ENCODE assay signal across 14 mouse cellular contexts in genomic region chr11:28993270-28993847, GRCm38 (mm10).
DNase-seq lines count a peak whose midpoint lies in the region; ATAC-seq lines count a peak whose summit lies in the region.
"Had no signal": no experiment of that assay in that cellular context is flagged by ENCODE, and none has a peak within 500 bp of the region (broad histone marks: within the 10 kb centered on the region; RNA-seq: fewer than 3 reads in every experiment).

No protein-coding gene starts in this region.

- no peaks in the 10 kb centered on the region for H3K36me3 ChIP-seq in forebrain, embryonic 15.5 days
- H3K36me3 ChIP-seq in forebrain, embryonic 13.5 days (ENCODE audit: poor library complexity, severe bottlenecking), result no peaks in the 10 kb centered on the region
- H3K36me3 ChIP-seq: hindbrain, embryonic 15.5 days had no signal

- H3K27me3 ChIP-seq in forebrain, embryonic 15.5 days, result no peaks in the 10 kb centered on the region
- H3K27me3 ChIP-seq in forebrain, embryonic 13.5 days, result no peaks in the 10 kb centered on the region
- H3K27me3 ChIP-seq: hindbrain, embryonic 15.5 days had no signal

- no peaks in the 10 kb centered on the region for H3K9me3 ChIP-seq in forebrain, embryonic 15.5 days
- no peaks in the 10 kb centered on the region for H3K9me3 ChIP-seq in forebrain, embryonic 13.5 days (replicated peaks)
- H3K9me3 ChIP-seq: hindbrain, embryonic 15.5 days had no signal

- ATAC-seq in forebrain, embryonic 15.5 days (replicated peaks), result peak; percentile 53; the same call in 1 of the 2 replicates
- no peak; the same call in 1 of the 2 replicates for ATAC-seq in forebrain, embryonic 13.5 days
- ATAC-seq in megakaryocyte progenitor cell, adult 5-6 weeks (replicated peaks; ENCODE audit: poor library complexity), result no peak
- ATAC-seq: liver, postnatal 0 days had no signal

- peak; percentile 5 for DNase-seq in NIH3T3 (ENCODE audit: low read depth)
- DNase-seq in gastrocnemius, postnatal 10 days, result peak; percentile 4
- peak; percentile 28 for DNase-seq in lung, postnatal 14 days
- no peak for DNase-seq in cerebellum, adult 9-10 months
- no peak for DNase-seq in frontal cortex, postnatal 14 days (ENCODE audit: low spot score in 2 of 2)
- DNase-seq: embryo, embryonic 11 days; kidney, postnatal 36 days; liver, postnatal 0 days; thymus, adult 2 months had no signal

- no peak overlapping the region for H3K4me2 ChIP-seq in forebrain, embryonic 15.5 days (replicated peaks)
- H3K4me2 ChIP-seq in forebrain, embryonic 13.5 days, result no peak overlapping the region
- H3K4me2 ChIP-seq: hindbrain, embryonic 15.5 days had no signal

- H3K9ac ChIP-seq in forebrain, embryonic 15.5 days (replicated peaks), result no peak overlapping the region
- no peak overlapping the region for H3K9ac ChIP-seq in forebrain, embryonic 13.5 days
- H3K9ac ChIP-seq: hindbrain, embryonic 15.5 days; liver, postnatal 0 days had no signal

- 71% methylated on average over 4 of the region's 4 CpGs for WGBS in forebrain, embryonic 15.5 days
- WGBS in forebrain, embryonic 13.5 days, result 80% methylated on average over 4 of the region's 4 CpGs

- H3K27ac ChIP-seq in forebrain, embryonic 15.5 days (replicated peaks), result no peak overlapping the region
- H3K27ac ChIP-seq in forebrain, embryonic 13.5 days, result no peak overlapping the region
- H3K27ac ChIP-seq: hindbrain, embryonic 15.5 days had no signal

- H3K4me3 ChIP-seq in forebrain, embryonic 15.5 days, result no peak overlapping the region
- H3K4me3 ChIP-seq in forebrain, embryonic 13.5 days, result no peak overlapping the region
- H3K4me3 ChIP-seq: hindbrain, embryonic 15.5 days; myocyte had no signal

- no peaks in the 10 kb centered on the region for H3K4me1 ChIP-seq in forebrain, embryonic 15.5 days
- no peaks in the 10 kb centered on the region for H3K4me1 ChIP-seq in forebrain, embryonic 13.5 days
- H3K4me1 ChIP-seq: hindbrain, embryonic 15.5 days had no signal

Comparison
In these comparisons a context has a peak if more than half of its experiments do, and no peak if none do; other contexts are left out.
1. DNase-seq: peak in NIH3T3 (single experiment), gastrocnemius, postnatal 10 days (single experiment) and lung, postnatal 14 days (single experiment); none in cerebellum, adult 9-10 months (single experiment) and frontal cortex, postnatal 14 days (0 of 2).